In the genomic region with DNA sequence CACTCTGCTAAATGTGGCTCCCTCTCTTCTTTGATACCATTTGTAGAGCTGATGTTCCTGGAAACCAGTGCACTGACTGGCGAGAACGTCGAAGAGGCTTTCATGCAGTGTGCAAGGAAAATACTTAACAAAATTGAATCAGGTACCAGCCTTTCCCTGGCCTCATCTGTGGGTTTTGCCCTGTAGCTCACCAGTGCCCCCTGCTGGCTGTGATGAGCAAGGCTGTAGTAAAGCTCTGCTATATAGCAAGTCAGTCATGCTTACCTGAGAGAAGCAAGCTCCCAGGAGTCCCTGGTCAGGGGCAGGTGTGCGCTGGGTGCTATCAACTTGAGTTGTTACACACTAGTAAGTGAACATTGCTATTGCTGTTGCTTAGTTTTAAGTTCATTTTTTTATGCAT, we compare ENCODE assay signal across 9 mouse cellular contexts. TPM values are rescaled to one million over a fixed set of nuclear protein-coding genes. Genes with fewer than 3 reads are reported as not detected.
DNase-seq lines count a peak whose midpoint lies in the region; ATAC-seq lines count a peak whose summit lies in the region.
"Had no signal": no experiment of that assay in that cellular context is flagged by ENCODE, and none has a peak within 500 bp of the region (broad histone marks: within the 10 kb centered on the region; RNA-seq: fewer than 3 reads in every experiment).

No protein-coding gene starts in this region.

- peaks cover 24% of the 10 kb centered on the region for H3K36me3 ChIP-seq in heart, embryonic 11.5 days (ENCODE audit: control insufficient read depth, insufficient read depth, low read length)
- peaks cover 3% of the 10 kb centered on the region for H3K36me3 ChIP-seq in embryonic facial prominence, embryonic 11.5 days (replicated peaks; ENCODE audit: control insufficient read depth, insufficient read depth, low read depth, low read length)
- peaks cover 100% of the 10 kb centered on the region for H3K36me3 ChIP-seq in limb, embryonic 10.5 days

- ATAC-seq in heart, embryonic 11.5 days (replicated peaks; ENCODE audit: insufficient number of reproducible peaks, low FRiP score, low TSS enrichment), result no peak
- no peak for ATAC-seq in embryonic facial prominence, embryonic 11.5 days (replicated peaks; ENCODE audit: insufficient number of reproducible peaks, low FRiP score, low TSS enrichment, low read depth)

- no peak overlapping the region for H3K9ac ChIP-seq in heart, embryonic 11.5 days (ENCODE audit: low read depth, low read length)
- H3K9ac ChIP-seq in embryonic facial prominence, embryonic 11.5 days (replicated peaks; ENCODE audit: low read length), result no peak overlapping the region
- H3K9ac ChIP-seq: limb, embryonic 12.5 days had no signal

- H3K27ac ChIP-seq in heart, embryonic 11.5 days (ENCODE audit: low read depth, low read length), result no peak overlapping the region
- H3K27ac ChIP-seq in embryonic facial prominence, embryonic 11.5 days (replicated peaks; ENCODE audit: low read depth, low read length), result no peak overlapping the region
- H3K27ac ChIP-seq in limb, embryonic 10.5 days, result no peak overlapping the region
- H3K27ac ChIP-seq: limb, embryonic 12.5 days had no signal

- peak; percentile 35 to 72 for DNase-seq in heart, adult 18-20 months
- DNase-seq in urinary bladder, adult 2 months (ENCODE audit: low spot score), result peak; percentile 76
- DNase-seq in urinary bladder, postnatal 4 days (ENCODE audit: low spot score in 2 of 2), result no peak
- peak; percentile 28 for DNase-seq in embryonic facial prominence, embryonic 11.5 days (ENCODE audit: low spot score)
- DNase-seq in limb, embryonic 10.5 days (ENCODE audit: low spot score), result peak; percentile 58
- peak; percentile 14 to 16 for DNase-seq in spleen, postnatal 36 days (ENCODE audit: low spot score in 2 of 2)
- no peak for DNase-seq in frontal cortex, postnatal 14 days (ENCODE audit: low spot score in 2 of 2)

- no peaks in the 10 kb centered on the region for H3K27me3 ChIP-seq in heart, embryonic 11.5 days (ENCODE audit: control insufficient read depth, insufficient read depth, low read length)
- no peaks in the 10 kb centered on the region for H3K27me3 ChIP-seq in embryonic facial prominence, embryonic 11.5 days (ENCODE audit: control insufficient read depth, insufficient read depth, low read length)
- no peaks in the 10 kb centered on the region for H3K27me3 ChIP-seq in limb, embryonic 10.5 days (ENCODE audit: low read depth, poor library complexity, severe bottlenecking)
- H3K27me3 ChIP-seq: limb, embryonic 12.5 days had no signal

- no peaks in the 10 kb centered on the region for H3K4me1 ChIP-seq in heart, embryonic 11.5 days (ENCODE audit: control insufficient read depth, insufficient read depth, low read length)
- H3K4me1 ChIP-seq in embryonic facial prominence, embryonic 11.5 days (ENCODE audit: control insufficient read depth, insufficient read depth, low read length), result no peaks in the 10 kb centered on the region
- no peaks in the 10 kb centered on the region for H3K4me1 ChIP-seq in limb, embryonic 10.5 days
- H3K4me1 ChIP-seq: limb, embryonic 12.5 days had no signal

- no peaks in the 10 kb centered on the region for H3K9me3 ChIP-seq in heart, embryonic 11.5 days (replicated peaks; ENCODE audit: control insufficient read depth, low read length)
- no peaks in the 10 kb centered on the region for H3K9me3 ChIP-seq in embryonic facial prominence, embryonic 11.5 days (replicated peaks; ENCODE audit: control insufficient read depth, low read length)
- no peaks in the 10 kb centered on the region for H3K9me3 ChIP-seq in limb, embryonic 10.5 days (replicated peaks)
- H3K9me3 ChIP-seq: limb, embryonic 12.5 days had no signal

- no peak overlapping the region for H3K4me3 ChIP-seq in heart, embryonic 11.5 days (ENCODE audit: low read depth, low read length)
- no peak overlapping the region for H3K4me3 ChIP-seq in embryonic facial prominence, embryonic 11.5 days (ENCODE audit: low read depth, low read length)
- no peak overlapping the region for H3K4me3 ChIP-seq in limb, embryonic 10.5 days
- H3K4me3 ChIP-seq: limb, embryonic 12.5 days had no signal

- no peak overlapping the region for H3K4me2 ChIP-seq in heart, embryonic 11.5 days
- no peak overlapping the region for H3K4me2 ChIP-seq in embryonic facial prominence, embryonic 11.5 days (ENCODE audit: low read depth, low read length)
- H3K4me2 ChIP-seq: limb, embryonic 12.5 days had no signal

- 96% methylated on average over 4 of the region's 4 CpGs for WGBS in heart, embryonic 11.5 days (ENCODE audit: insufficient replicate concordance)
- WGBS in embryonic facial prominence, embryonic 11.5 days, result 93% methylated on average over 4 of the region's 4 CpGs
- 97% methylated on average over 4 of the region's 4 CpGs for WGBS in limb, embryonic 10.5 days

RNA-seq across cellular contexts. Expression of a gene that starts 27.0 kb away (rescaled TPM):
- total RNA-seq in heart, adult 18-20 months (2021), result 1 to 10 TPM; 8.6 to 8.9 TPM
- 55.0 and 58.7 TPM in 2 replicates for polyA plus RNA-seq in heart, embryonic 11.5 days (2014; fragmentation: Nextera tagmentation; extraction: Ambion mirVana)
- polyA plus RNA-seq in urinary bladder, adult 2 months (2012; rRNA removed), result 37.0 and 41.4 TPM in 2 replicates
- 56.7 and 57.3 TPM in 2 replicates for polyA plus RNA-seq in embryonic facial prominence, embryonic 11.5 days (2014; fragmentation: Nextera tagmentation; extraction: Ambion mirVana)
- 58.2 and 61.8 TPM in 2 replicates for polyA plus RNA-seq in limb, embryonic 10.5 days (2016; fragmentation: Nextera tagmentation; extraction: Ambion mirVana)

RNA-seq across cellular contexts. Expression of a gene that starts 27.3 kb away (rescaled TPM):
- total RNA-seq in heart, adult 18-20 months (2021), result under 1 TPM; 0.57 to 0.93 TPM
- polyA plus RNA-seq in heart, embryonic 11.5 days (2014; fragmentation: Nextera tagmentation; extraction: Ambion mirVana), result 2.5 and 4.0 TPM in 2 replicates
- 2.2 and 2.6 TPM in 2 replicates for polyA plus RNA-seq in urinary bladder, adult 2 months (2012; rRNA removed)
- polyA plus RNA-seq in embryonic facial prominence, embryonic 11.5 days (2014; fragmentation: Nextera tagmentation; extraction: Ambion mirVana), result 5.6 and 6.9 TPM in 2 replicates
- polyA plus RNA-seq in limb, embryonic 10.5 days (2016; fragmentation: Nextera tagmentation; extraction: Ambion mirVana), result 6.0 and 6.1 TPM in 2 replicates

Comparison
In these comparisons a context has a peak if more than half of its experiments do, and no peak if none do; other contexts are left out.
1. DNase-seq: peak in heart, adult 18-20 months (2 of 2), urinary bladder, adult 2 months (single experiment), embryonic facial prominence, embryonic 11.5 days (single experiment), limb, embryonic 10.5 days (single experiment) and spleen, postnatal 36 days (2 of 2); none in urinary bladder, postnatal 4 days (0 of 2) and frontal cortex, postnatal 14 days (0 of 2).